Mouse (Mus musculus): ENCODE data around the gene Duoxa2. TPM values are rescaled to one million over a fixed set of nuclear protein-coding genes. Genes with fewer than 3 reads are reported as not detected.
A peak's percentile ranks its signal among the peaks of the same experiment; 100 is the strongest.
"Not testable (repeated sequence)": the region's sequence is repeated elsewhere in the genome, so short reads cannot be mapped to it uniquely, and the experiment has no call there.

The Duoxa2 gene
- total and polyA plus RNA-seq, 2 experiments from 2014 or later = 0.46 TPM; not detected in 1

DNA sequence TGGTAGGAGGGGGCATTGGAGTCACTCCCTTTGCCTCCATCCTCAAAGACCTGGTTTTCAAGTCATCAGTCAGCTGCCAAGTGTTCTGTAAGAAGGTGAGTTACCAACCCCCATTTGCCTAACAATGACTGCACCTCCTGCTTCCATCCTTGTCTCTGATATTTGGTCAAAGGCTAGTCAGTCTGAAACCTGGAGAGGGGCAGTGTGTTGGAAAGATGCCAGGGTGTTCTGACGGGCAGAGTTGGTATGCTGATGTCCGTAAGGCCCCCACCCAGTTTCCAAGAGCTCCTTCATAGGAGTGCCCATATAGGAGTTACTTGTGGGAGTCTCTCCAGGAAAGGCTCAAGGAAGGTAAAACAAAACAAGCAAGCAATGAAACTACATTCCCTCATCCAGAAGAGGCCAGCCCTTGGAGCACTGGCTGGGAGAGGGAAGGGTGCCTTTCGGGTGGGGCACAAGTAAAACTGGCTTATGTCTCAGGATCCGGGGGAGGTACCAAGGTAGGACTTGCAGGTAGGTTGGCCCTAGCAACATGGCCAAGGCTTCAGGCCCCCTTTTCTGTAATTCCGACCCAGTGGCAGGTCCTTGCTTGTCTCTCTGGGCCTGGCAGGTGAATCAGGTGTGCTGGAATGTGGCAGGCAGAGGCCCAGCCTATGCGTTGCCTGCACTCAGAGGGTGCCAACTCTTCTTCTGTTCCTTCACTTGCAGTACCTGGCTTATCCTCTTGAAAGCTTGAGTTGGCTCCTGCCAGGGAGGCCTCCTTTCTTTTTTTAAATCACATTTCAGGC is 46.6 kb downstream of the Duoxa2 start:
- TF ChIP-seq CTCF (IDR thresholded peaks at IDR 0.05; ENCODE audit: low read depth) = no peak
- no peak for DNase-seq
- WGBS = 81% methylated on average over 6 of the region's 6 CpGs

DNA sequence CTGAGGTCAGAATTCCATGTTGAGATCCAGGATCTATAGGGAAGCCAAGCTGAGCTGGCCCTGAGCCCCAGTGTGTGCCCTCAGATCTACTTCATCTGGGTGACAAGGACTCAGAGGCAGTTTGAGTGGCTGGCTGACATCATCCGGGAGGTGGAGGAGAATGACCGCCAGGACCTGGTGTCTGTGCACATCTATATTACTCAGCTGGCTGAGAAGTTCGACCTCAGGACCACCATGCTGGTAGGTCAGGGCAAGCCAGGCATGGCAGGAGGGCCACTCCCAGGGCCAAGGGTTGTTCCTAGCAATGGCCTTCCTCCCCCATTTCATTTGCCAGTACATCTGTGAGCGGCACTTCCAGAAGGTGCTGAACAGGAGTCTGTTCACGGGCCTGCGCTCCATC is 47.5 kb downstream of the Duoxa2 start:
- peaks cover 15% of the 10 kb centered on the region for H3K4me1 ChIP-seq (ENCODE audit: insufficient read depth)
- not testable (repeated sequence) for ATAC-seq; H3K9me3 ChIP-seq (ENCODE audit: low read length); H3K4me2 ChIP-seq (ENCODE audit: low read depth); H3K27me3 ChIP-seq (ENCODE audit: insufficient read depth, low read length); H3K36me3 ChIP-seq (ENCODE audit: insufficient read depth); H3K27ac ChIP-seq (ENCODE audit: low read depth, low read length); H3K9ac ChIP-seq; H3K4me3 ChIP-seq (ENCODE audit: low read depth, low read length); DNase-seq
- 94% methylated on average over 6 of the region's 6 CpGs for WGBS

More for the DNA sequence above, 46.6 kb downstream of the Duoxa2 start:
- Histone ChIP-seq H3K27me3 (ENCODE audit: insufficient read depth, low read length) (no peaks in the 10 kb centered on the region), H3K9me3 (ENCODE audit: low read length) (no peaks in the 10 kb centered on the region), H3K4me2 (ENCODE audit: low read depth) (no peak overlapping the region), H3K4me1 (ENCODE audit: insufficient read depth) (peaks cover 15% of the 10 kb centered on the region), H3K9ac (no peak overlapping the region), H3K27ac (ENCODE audit: low read depth, low read length) (no peak overlapping the region), H3K4me3 (ENCODE audit: low read depth, low read length) (no peak overlapping the region), H3K36me3 (ENCODE audit: insufficient read depth) (no peaks in the 10 kb centered on the region)
- ATAC-seq = no peak

DNA sequence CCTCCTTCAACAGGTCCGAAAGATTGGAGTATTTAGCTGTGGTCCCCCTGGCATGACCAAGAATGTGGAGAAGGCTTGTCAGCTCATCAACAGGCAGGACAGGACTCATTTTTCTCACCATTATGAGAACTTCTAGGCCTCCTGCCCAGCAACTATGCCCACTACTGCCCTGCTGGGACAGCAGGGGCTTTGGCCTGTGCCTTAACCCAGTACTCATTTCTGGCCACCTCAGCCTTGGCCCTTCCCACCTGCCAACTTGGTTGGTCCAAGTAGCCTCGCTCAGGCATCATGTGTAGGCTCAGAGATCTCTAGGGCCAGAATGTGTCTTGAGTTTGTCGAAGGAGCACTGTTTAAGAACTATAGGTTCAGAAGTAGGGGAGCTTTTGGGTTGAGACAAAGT is 48.6 kb downstream of the Duoxa2 start:
- TF ChIP-seq CTCF (IDR thresholded peaks at IDR 0.05; ENCODE audit: low read depth) = no peak
- Histone ChIP-seq H3K36me3 (ENCODE audit: insufficient read depth) (no peaks in the 10 kb centered on the region), H3K9me3 (ENCODE audit: low read length) (no peaks in the 10 kb centered on the region), H3K4me1 (ENCODE audit: insufficient read depth) (peaks cover 21% of the 10 kb centered on the region), H3K27me3 (ENCODE audit: insufficient read depth, low read length) (no peaks in the 10 kb centered on the region), H3K4me3 (ENCODE audit: low read depth, low read length) (no peak overlapping the region), H3K27ac (ENCODE audit: low read depth, low read length) (no peak overlapping the region), H3K9ac (no peak overlapping the region), H3K4me2 (ENCODE audit: low read depth) (no peak overlapping the region)
- ATAC-seq (no peak), DNase-seq (no peak)
- WGBS = 91% methylated on average over 3 of the region's 3 CpGs

DNA sequence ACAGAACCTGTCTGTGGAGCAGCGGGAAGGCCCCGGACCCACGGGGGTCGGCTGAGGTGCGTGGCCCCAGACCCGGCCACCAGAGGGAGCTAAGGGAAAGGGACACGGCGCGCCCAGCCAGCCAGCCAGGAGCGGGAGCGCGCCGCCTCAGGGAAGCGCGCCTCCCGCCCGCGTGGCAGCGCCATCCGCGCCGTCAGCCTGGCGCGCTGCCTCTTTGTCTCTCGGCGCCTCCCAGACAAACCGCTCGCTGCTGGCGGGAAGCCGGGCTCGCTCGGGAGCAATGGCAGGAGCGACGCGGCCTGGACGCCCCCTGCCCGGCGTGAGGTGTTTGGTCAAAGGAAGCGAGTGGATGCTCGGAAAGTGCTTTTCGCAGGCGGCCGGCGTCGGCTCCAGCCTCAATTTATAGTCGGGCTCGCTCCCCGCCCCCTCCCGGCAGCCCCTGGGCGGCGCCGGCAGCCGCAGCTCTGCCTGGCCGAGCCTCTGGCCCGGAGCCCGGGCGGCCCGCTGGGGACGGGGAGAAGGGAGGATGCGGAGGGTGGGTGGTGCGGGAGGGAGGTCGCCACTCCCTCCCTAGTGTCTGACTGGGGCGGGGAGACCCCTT is 49.9 kb downstream of the Duoxa2 start:
- Histone ChIP-seq H3K36me3 (ENCODE audit: insufficient read depth) (peaks cover 2% of the 10 kb centered on the region; the same call in 1 of the 2 replicates), H3K4me1 (ENCODE audit: insufficient read depth) (peaks cover 22% of the 10 kb centered on the region), H3K4me3 (ENCODE audit: low read depth, low read length) (peak overlapping the region; percentile 52), H3K27me3 (ENCODE audit: insufficient read depth, low read length) (no peaks in the 10 kb centered on the region), H3K27ac (ENCODE audit: low read depth, low read length) (peak overlapping the region; percentile 99), H3K9ac (peak overlapping the region; percentile 96), H3K4me2 (ENCODE audit: low read depth) (peak overlapping the region; percentile 68), H3K9me3 (ENCODE audit: low read length) (no peaks in the 10 kb centered on the region)
- peak; percentile 90 for TF ChIP-seq CTCF (IDR thresholded peaks at IDR 0.05; ENCODE audit: low read depth)
- peak; percentile 95 for DNase-seq
- WGBS = 1% methylated on average over 63 of the region's 63 CpGs
- peak; percentile 85 for ATAC-seq

DNA sequence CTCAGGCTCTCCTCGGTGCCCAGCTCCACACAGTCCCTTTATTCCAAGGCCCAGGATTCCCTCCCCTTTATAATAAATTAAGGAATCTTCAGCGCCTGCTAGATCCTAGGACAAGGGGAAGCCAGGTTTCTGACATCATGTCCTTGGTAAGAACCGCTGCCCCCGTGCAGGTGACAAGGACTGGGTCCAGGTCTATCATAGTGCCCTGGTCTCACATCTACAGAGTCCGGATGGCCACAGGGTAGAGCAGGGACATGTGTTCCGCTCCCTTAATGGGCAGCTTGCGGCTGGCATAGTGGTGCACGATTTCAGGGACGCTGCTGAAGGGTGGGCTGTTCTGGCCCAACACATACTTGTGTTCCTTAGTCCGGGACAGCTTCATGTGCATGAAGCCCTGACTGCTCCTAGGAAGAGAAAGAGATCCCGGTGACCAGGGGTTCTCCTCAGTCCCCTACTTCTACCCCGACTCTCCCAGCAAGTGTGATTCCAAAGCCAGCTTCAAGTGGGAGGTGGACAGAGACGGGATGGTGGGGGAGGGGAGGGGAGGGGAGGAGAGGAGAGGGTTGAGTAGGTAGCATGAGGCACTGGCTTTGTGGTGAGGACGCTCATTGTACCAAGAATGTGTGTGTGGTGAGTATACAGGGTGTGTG is 50.6 kb downstream of the Duoxa2 start:
- TF ChIP-seq CTCF (IDR thresholded peaks at IDR 0.05; ENCODE audit: low read depth) = no peak
- Histone ChIP-seq H3K27ac (ENCODE audit: low read depth, low read length) (peak overlapping the region; percentile 99), H3K9ac (peak overlapping the region; percentile 96), H3K4me2 (ENCODE audit: low read depth) (peak overlapping the region; percentile 68), H3K36me3 (ENCODE audit: insufficient read depth) (peaks cover 8% of the 10 kb centered on the region; the same call in 1 of the 2 replicates), H3K4me3 (ENCODE audit: low read depth, low read length) (peak overlapping the region; percentile 52), H3K27me3 (ENCODE audit: insufficient read depth, low read length) (no peaks in the 10 kb centered on the region), H3K9me3 (ENCODE audit: low read length) (no peaks in the 10 kb centered on the region), H3K4me1 (ENCODE audit: insufficient read depth) (peaks cover 22% of the 10 kb centered on the region)
- 7% methylated on average over 14 of the region's 14 CpGs for WGBS
- ATAC-seq (peak; percentile 48), DNase-seq (no peak)

DNA sequence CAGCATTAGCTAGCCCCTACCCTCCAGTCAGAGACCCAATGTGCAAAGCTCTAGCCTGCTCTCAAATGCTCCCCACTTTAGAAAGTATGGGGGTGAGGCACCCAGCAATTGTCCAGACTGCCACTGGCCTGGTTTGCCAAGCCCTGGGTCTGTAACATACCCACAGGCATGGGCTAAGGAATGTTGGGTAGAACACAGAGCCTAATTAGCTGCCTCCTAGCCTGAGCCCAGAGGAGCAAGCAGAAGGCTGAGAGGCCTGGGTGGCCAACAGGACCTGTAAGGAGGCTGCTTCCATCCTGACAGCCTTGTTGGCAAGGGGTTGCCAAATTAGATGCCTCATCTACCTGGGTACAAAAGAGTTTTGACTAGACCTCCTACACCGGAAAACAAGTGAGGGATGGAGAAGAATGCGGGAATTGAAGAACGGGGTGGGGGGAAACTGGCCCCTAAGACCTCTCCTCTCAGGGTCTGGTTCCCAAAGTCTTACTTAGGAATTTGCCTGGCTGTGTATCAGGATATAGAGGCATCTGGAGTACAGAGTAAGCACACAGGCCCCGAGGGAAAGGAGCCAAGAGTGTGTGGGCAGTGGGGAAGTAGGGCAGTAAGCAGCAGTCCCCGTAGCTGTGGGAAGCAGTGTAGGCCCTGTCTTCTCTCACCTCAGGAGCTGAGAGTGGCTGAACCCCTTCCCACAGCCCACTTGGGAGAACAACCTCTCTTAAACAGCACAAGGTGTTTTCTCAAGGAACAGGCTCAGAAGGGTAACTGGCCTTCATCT is 52.6 kb downstream of the Duoxa2 start:
- H3K9me3 ChIP-seq (ENCODE audit: low read length) = no peaks in the 10 kb centered on the region
- H3K4me3 ChIP-seq (ENCODE audit: low read depth, low read length) = no peak overlapping the region
- ATAC-seq (no peak), DNase-seq (peak; percentile 47)
- WGBS = 13% methylated on average over 5 of the region's 5 CpGs
- no peak overlapping the region for H3K4me2 ChIP-seq (ENCODE audit: low read depth)
- no peak overlapping the region for H3K9ac ChIP-seq
- peak overlapping the region; percentile 66 for H3K27ac ChIP-seq (ENCODE audit: low read depth, low read length)
- no peak for TF ChIP-seq CTCF (IDR thresholded peaks at IDR 0.05; ENCODE audit: low read depth)
- no peaks in the 10 kb centered on the region for H3K27me3 ChIP-seq (ENCODE audit: insufficient read depth, low read length)
- peaks cover 9% of the 10 kb centered on the region; the same call in 1 of the 2 replicates for H3K36me3 ChIP-seq (ENCODE audit: insufficient read depth)
- H3K4me1 ChIP-seq (ENCODE audit: insufficient read depth) = peaks cover 22% of the 10 kb centered on the region

All from forebrain, postnatal 0 days (tissue).